Mouse (Mus musculus): ENCODE data around the gene Gm37240. TPM values are rescaled to one million over a fixed set of nuclear protein-coding genes. Genes with fewer than 3 reads are reported as not detected.

Gene Gm37240
- polyA plus RNA-seq, 1 experiment from 2014 or later = 14.9 TPM

DNA sequence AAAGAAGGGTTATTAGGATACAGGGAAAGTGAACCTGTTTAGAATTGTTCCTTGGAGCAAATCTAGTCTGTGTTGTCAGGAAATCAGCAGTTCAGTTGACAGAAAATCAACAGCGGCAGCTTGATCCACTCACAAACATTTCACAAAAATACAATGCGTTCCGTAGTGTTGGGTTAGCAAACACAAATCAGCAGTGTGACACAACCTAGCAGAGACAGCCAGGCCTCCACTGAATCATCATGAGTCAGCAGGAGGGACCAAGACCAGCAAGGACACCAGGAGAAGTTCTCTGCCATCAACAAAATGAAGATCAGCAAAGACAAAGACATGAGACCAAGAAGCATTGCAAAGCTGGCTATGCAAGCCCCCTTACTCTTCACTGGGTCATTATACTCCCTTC lies 688.8 kb downstream of the Gm37240 start:
- H3K4me3 ChIP-seq = no peak overlapping the region
- H3K9ac ChIP-seq = no peak overlapping the region
- H3K27me3 ChIP-seq = no peaks in the 10 kb centered on the region
- 0 out of 2 replicates have a peak, but pooled peaks cover 4% of the 10 kb centered on the region for H3K4me1 ChIP-seq
- H3K36me3 ChIP-seq = no peaks in the 10 kb centered on the region
- WGBS = 97% methylated on average over 3 of the region's 3 CpGs
- no peak overlapping the region for H3K27ac ChIP-seq
- H3K4me2 ChIP-seq = no peak overlapping the region
- ATAC-seq (ENCODE audit: insufficient number of reproducible peaks, low FRiP score, low TSS enrichment, low read depth) = no peak
- no peaks in the 10 kb centered on the region for H3K9me3 ChIP-seq

DNA sequence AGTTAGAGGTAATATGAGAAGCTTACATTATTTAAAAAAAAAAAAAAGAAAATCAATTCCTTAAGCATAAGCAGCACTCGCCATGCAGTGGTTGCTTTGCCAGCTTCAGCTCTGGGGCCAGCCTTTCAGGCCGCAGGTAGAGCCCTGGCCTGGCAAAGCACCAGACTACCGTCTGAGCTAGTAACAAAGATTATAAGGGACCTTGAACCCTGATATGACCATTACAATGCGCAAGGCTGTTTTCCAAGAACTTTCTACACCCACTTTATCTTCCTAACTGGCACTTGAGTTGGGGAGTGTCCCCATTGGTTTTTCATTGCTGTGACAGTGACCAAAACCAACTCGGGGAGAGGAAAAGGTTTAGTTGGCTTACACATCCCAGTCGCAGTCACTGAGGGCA lies 690.2 kb downstream of the Gm37240 start:
- H3K9ac ChIP-seq = no peak overlapping the region
- ATAC-seq (ENCODE audit: insufficient number of reproducible peaks, low FRiP score, low TSS enrichment, low read depth) = no peak
- no peaks in the 10 kb centered on the region for H3K36me3 ChIP-seq
- H3K27ac ChIP-seq = no peak overlapping the region
- no peaks in the 10 kb centered on the region for H3K27me3 ChIP-seq
- no peak overlapping the region for H3K4me2 ChIP-seq
- H3K9me3 ChIP-seq = no peaks in the 10 kb centered on the region
- 0 out of 2 replicates have a peak, but pooled peaks cover 4% of the 10 kb centered on the region for H3K4me1 ChIP-seq
- 74% methylated on average over 6 of the region's 6 CpGs for WGBS
- no peak overlapping the region for H3K4me3 ChIP-seq

DNA sequence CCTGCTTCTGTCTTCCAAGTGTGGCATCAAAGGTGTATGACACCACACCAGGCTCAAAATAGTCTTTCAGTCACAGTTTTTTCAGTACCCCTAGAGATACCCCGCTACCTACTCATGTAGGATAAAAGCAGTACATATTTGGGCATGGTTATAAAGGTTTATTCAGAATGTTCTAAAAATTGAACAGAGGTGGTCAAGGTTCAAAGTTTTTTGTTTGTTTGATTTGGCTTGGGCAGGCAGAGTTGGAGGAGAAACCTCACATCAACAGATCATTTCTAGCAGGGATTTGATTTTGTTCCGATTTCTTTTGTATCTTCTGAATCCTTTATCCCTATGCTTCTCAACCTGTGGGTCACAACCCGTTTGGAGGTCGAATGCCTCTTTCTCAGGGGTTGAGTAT lies 690.7 kb downstream of the Gm37240 start:
- H3K4me1 ChIP-seq = 0 out of 2 replicates have a peak, but pooled peaks cover 4% of the 10 kb centered on the region
- no peak overlapping the region for H3K4me2 ChIP-seq
- no peak overlapping the region for H3K27ac ChIP-seq
- 84% methylated on average over 4 of the region's 4 CpGs for WGBS
- no peaks in the 10 kb centered on the region for H3K27me3 ChIP-seq
- no peaks in the 10 kb centered on the region for H3K36me3 ChIP-seq
- H3K9me3 ChIP-seq = no peaks in the 10 kb centered on the region
- ATAC-seq (ENCODE audit: insufficient number of reproducible peaks, low FRiP score, low TSS enrichment, low read depth) = no peak
- H3K4me3 ChIP-seq = no peak overlapping the region
- H3K9ac ChIP-seq = no peak overlapping the region

DNA sequence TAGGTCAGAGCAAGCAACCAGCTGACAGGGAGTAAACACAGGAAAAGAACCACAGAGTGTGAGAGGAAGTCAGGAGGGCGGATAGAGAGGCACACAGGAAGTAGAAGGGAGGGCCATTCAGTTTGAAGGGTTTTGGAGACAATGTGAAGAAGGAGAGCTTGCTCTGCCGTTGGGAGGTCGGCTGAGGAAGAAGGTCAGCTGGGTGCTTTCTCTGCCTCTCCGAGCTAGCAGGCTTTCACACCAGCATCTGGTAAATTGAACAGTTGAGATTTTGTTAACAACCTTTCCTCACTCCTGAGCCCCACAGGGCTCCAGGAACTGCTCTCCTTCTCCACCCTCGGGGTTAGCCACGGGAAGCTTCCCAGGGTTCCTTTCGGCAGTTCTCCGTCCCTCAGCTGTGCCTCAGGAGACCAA lies 692.2 kb downstream of the Gm37240 start:
- Histone ChIP-seq H3K9ac (no peak overlapping the region), H3K4me3 (no peak overlapping the region; the same call in 1 of the 2 replicates), H3K36me3 (no peaks in the 10 kb centered on the region), H3K27me3 (no peaks in the 10 kb centered on the region), H3K9me3 (no peaks in the 10 kb centered on the region), H3K4me1 (0 out of 2 replicates have a peak, but pooled peaks cover 4% of the 10 kb centered on the region), H3K27ac (no peak overlapping the region), H3K4me2 (0 out of 2 replicates have a peak overlapping the region, but pooled peaks have one; percentile 19)
- WGBS = 53% methylated on average over 8 of the region's 8 CpGs
- ATAC-seq (ENCODE audit: insufficient number of reproducible peaks, low FRiP score, low TSS enrichment, low read depth) = no peak

DNA sequence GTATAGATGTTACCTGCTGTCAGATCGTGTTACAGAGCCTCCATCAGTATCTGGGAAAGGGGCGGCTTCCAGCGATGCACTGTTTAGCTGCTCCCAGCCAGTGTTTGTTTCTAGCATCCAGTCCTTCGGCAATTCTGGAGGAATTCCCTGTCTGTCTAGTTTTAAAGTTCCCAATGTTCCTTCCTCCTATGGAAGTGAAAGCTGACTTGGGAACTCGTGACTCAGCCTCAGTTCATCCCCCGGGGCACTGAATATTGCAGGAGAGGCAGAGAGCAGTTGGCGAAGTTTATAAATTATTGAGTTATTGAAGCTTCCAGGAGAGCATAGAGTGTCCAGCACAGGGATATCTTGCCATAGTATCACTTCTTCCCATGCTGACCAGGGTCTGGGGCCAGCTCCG lies 697.5 kb downstream of the Gm37240 start:
- Histone ChIP-seq H3K27ac (no peak overlapping the region), H3K36me3 (no peaks in the 10 kb centered on the region), H3K27me3 (no peaks in the 10 kb centered on the region; the same call in 1 of the 2 replicates), H3K9ac (no peak overlapping the region), H3K9me3 (no peaks in the 10 kb centered on the region), H3K4me3 (no peak overlapping the region), H3K4me2 (no peak overlapping the region), H3K4me1 (peaks cover 17% of the 10 kb centered on the region)
- WGBS = 59% methylated on average over 8 of the region's 8 CpGs
- ATAC-seq (ENCODE audit: insufficient number of reproducible peaks, low FRiP score, low TSS enrichment, low read depth) = no peak

DNA sequence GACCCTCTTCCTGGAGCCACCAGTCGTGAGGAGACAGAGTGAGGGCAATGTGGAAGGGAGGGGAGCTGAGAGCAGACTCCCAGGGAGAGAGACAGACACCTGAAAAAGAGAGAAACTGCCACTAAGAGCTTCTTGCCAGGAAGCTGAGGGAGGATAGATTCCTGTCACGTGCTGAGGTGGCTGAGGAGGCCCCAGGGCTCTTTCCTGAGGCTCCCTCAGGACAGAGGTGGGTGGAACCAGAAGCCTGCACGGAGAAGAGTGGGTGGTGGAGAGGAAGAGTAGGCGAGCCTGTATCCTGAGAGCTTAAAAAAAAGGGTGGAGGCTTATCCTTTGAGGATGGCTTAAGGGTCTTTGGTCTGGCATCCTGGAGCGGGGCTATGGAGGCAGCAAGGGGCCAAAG lies 699.0 kb downstream of the Gm37240 start:
- no peak overlapping the region for H3K27ac ChIP-seq
- H3K36me3 ChIP-seq = no peaks in the 10 kb centered on the region
- no peak overlapping the region for H3K4me3 ChIP-seq
- no peaks in the 10 kb centered on the region for H3K9me3 ChIP-seq
- 34% methylated on average over 5 of the region's 5 CpGs for WGBS
- peaks cover 17% of the 10 kb centered on the region for H3K4me1 ChIP-seq
- no peaks in the 10 kb centered on the region; the same call in 1 of the 2 replicates for H3K27me3 ChIP-seq
- no peak overlapping the region for H3K9ac ChIP-seq
- H3K4me2 ChIP-seq = no peak overlapping the region
- no peak for ATAC-seq (ENCODE audit: insufficient number of reproducible peaks, low FRiP score, low TSS enrichment, low read depth)

DNA sequence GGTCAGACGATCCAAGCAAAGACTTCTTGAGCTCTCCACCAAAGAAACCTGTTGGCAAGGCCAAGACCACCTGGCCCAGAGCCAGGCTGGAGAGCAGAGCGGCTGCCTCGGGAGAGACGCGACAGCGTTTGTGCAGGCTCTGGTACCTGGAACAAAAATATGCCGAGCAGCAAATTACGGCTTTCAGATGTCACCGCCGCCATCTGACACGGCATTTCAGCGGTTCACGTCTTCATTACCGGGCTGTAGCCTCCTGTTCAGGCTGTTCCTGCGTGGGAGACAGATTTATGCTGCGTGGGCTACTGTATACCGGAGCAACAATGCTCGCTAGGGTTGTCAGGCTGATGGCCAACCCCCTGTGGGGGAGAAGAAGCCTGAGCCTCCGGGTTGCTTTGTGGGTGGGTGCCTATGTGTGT lies 700.6 kb downstream of the Gm37240 start:
- ATAC-seq (ENCODE audit: insufficient number of reproducible peaks, low FRiP score, low TSS enrichment, low read depth) = no peak
- 0 out of 2 replicates have a peak overlapping the region, but pooled peaks have one; percentile 20 for H3K9ac ChIP-seq
- 17% methylated on average over 19 of the region's 19 CpGs for WGBS
- peak overlapping the region; percentile 21 for H3K4me3 ChIP-seq
- no peak overlapping the region for H3K27ac ChIP-seq
- no peaks in the 10 kb centered on the region; the same call in 1 of the 2 replicates for H3K27me3 ChIP-seq
- no peaks in the 10 kb centered on the region for H3K36me3 ChIP-seq
- no peaks in the 10 kb centered on the region for H3K9me3 ChIP-seq
- H3K4me1 ChIP-seq = peaks cover 17% of the 10 kb centered on the region
- peak overlapping the region; percentile 46 for H3K4me2 ChIP-seq

DNA sequence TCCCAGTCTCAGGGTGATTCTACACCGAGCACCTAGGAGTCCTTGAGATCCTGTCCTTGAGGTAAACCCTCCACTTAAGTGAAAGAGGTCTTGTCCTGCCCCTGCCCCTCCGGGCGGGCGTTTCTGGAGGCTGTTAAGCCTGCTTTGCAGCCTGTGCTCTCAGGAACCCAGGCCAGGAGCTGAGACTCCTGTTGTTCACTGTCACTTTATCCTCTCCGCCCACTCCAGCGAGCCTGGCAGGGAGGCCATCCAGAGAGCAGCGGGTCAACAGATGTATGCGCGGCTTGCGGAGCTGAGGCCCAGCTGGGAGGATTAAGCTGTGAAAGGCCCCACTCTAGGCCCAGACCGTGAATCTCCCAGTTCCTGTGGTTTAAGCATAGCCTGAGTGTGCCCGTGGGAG lies 701.5 kb downstream of the Gm37240 start:
- no peaks in the 10 kb centered on the region for H3K36me3 ChIP-seq
- H3K4me1 ChIP-seq = peaks cover 17% of the 10 kb centered on the region
- ATAC-seq (ENCODE audit: insufficient number of reproducible peaks, low FRiP score, low TSS enrichment, low read depth) = peak; percentile 62; the same call in 1 of the 2 replicates
- H3K9me3 ChIP-seq = no peaks in the 10 kb centered on the region
- H3K4me3 ChIP-seq = no peak overlapping the region
- no peak overlapping the region; the same call in 1 of the 2 replicates for H3K4me2 ChIP-seq
- no peaks in the 10 kb centered on the region; the same call in 1 of the 2 replicates for H3K27me3 ChIP-seq
- WGBS = 20% methylated on average over 12 of the region's 12 CpGs
- H3K27ac ChIP-seq = no peak overlapping the region
- no peak overlapping the region for H3K9ac ChIP-seq

DNA sequence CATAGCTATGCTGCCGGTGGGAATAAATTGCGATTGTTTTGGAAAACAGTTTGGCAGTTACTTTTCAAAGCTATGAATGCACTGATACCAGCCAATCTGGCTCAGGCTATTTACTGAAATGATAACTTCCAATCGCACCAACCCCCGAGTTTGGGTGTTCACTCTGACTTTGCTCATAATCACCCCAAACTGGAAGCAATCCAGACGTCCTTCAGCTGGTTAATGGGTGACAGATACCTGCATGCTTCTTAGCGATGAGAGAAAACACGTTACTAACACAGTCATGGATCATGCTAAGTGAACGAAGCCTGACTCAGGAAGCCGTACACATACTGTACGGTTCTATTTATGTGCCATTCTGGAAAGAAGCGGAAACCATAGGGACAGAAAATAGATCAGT lies 702.4 kb downstream of the Gm37240 start:
- 53% methylated on average over 11 of the region's 11 CpGs for WGBS
- Histone ChIP-seq H3K9ac (no peak overlapping the region), H3K36me3 (no peaks in the 10 kb centered on the region), H3K9me3 (no peaks in the 10 kb centered on the region), H3K27ac (no peak overlapping the region), H3K4me3 (no peak overlapping the region), H3K4me1 (peaks cover 17% of the 10 kb centered on the region), H3K27me3 (no peaks in the 10 kb centered on the region; the same call in 1 of the 2 replicates), H3K4me2 (no peak overlapping the region)
- ATAC-seq (ENCODE audit: insufficient number of reproducible peaks, low FRiP score, low TSS enrichment, low read depth) = no peak

DNA sequence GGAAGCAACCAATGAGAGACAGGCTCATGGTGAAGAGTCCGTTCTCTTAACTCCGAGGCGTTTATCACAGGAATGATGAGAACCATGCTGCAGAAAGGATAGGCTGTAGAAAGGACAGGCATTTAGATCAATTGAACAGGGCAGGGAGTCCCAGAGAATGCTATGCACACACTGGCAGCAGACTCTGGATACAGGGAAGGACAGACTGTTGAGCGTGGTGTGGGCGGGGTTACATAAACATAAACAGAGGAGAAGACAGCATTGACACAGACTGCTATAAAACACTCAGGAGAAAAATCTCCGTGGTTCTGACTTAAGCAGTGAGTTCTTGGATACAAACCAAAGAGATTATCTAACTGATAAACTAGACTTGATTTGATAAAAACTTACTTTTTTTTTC lies 703.2 kb downstream of the Gm37240 start:
- no peaks in the 10 kb centered on the region; the same call in 1 of the 2 replicates for H3K27me3 ChIP-seq
- H3K9ac ChIP-seq = no peak overlapping the region
- ATAC-seq (ENCODE audit: insufficient number of reproducible peaks, low FRiP score, low TSS enrichment, low read depth) = no peak
- no peaks in the 10 kb centered on the region for H3K36me3 ChIP-seq
- no peaks in the 10 kb centered on the region for H3K9me3 ChIP-seq
- no peak overlapping the region for H3K4me3 ChIP-seq
- H3K27ac ChIP-seq = no peak overlapping the region
- WGBS = 26% methylated on average over 6 of the region's 6 CpGs
- no peak overlapping the region for H3K4me2 ChIP-seq
- H3K4me1 ChIP-seq = peaks cover 17% of the 10 kb centered on the region

DNA sequence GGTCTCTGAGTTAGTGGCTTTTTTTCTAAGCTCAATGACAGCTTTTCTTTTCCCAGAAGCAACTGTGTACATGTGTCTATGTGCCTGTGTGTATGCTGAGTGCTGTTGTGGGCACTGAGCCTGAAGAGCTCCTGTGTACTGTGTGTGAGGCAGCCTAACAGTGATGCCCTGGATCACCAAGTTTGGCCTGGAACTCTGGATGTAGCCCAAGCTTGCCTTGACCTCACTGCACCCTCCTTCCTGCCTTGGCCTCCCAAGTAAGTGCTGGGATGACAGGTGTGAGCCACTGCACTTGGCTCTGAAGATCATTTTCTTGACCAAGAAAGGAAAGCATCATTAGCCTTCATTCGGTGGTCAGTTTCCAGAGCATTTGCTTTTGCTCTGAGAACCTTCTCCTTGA lies 710.6 kb downstream of the Gm37240 start:
- Histone ChIP-seq H3K9me3 (no peaks in the 10 kb centered on the region), H3K36me3 (no peaks in the 10 kb centered on the region), H3K4me1 (peaks cover 19% of the 10 kb centered on the region), H3K27ac (no peak overlapping the region), H3K4me3 (no peak overlapping the region), H3K9ac (no peak overlapping the region), H3K4me2 (no peak overlapping the region), H3K27me3 (no peaks in the 10 kb centered on the region)
- ATAC-seq (ENCODE audit: insufficient number of reproducible peaks, low FRiP score, low TSS enrichment, low read depth) = no peak
- 85% methylated on average over 1 of the region's 1 CpGs for WGBS

DNA sequence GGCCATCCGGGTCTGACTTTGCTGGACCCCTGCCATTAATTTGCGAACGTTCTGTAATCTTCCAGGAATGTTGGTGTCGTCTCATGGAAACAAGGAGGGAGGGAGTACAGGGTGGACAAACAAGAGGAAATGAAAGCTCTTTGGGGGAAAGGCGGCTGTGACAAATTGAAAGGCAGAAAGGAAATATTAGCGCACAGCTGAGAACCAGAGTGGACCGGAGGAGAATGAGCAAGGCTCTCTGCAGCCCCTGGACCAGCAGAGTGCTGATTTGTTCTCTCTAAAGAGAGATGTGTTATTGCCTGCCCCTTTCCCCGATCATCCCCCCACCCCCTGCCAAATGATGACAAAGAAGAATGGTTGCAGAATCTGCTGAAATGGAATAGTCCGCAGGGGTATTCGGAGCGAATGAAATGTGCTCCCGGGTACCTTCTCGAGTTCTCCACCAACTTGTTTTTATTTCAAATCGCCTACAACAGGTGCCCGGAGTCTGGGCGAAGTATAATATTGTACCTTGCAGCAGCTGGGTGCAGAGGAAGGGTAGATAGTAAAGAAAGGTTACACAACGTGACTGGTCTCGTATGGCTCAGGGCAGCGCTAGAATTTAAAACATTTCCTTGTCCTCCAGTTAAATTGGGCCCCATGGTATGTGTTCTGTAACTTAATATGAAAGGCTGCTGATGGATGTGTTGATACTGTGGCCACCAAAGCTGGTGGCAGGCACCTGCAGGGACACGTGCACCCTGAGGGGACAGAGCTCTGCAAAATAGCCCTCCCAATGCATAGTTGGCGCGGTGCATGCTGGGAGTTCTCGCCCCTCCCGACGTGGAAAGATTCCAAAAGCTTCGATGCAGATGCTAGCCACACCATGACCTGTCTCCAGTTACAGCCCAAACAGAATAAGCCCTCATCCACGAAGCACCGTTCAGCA lies 712.5 kb downstream of the Gm37240 start:
- no peak overlapping the region for H3K9ac ChIP-seq
- no peaks in the 10 kb centered on the region for H3K36me3 ChIP-seq
- H3K4me3 ChIP-seq = no peak overlapping the region
- H3K4me1 ChIP-seq = peaks cover 19% of the 10 kb centered on the region
- no peaks in the 10 kb centered on the region for H3K27me3 ChIP-seq
- peak overlapping the region; percentile 8; the same call in 1 of the 2 replicates for H3K4me2 ChIP-seq
- no peaks in the 10 kb centered on the region for H3K9me3 ChIP-seq
- ATAC-seq (ENCODE audit: insufficient number of reproducible peaks, low FRiP score, low TSS enrichment, low read depth) = 0 out of 2 replicates have a peak, but pooled peaks have one; percentile 52
- no peak overlapping the region for H3K27ac ChIP-seq
- WGBS = 43% methylated on average over 28 of the region's 28 CpGs

Measured in limb, embryonic 15.5 days (tissue).